In genomic region chr4:65496463-65496834, GRCm38 (mm10) we compare ENCODE assay signal across 9 mouse cellular contexts.
DNase-seq lines count a peak whose midpoint lies in the region; ATAC-seq and TF ChIP-seq lines count a peak whose summit lies in the region.
"Had no signal": no experiment of that assay in that cellular context is flagged by ENCODE, and none has a peak within 500 bp of the region (broad histone marks: within the 10 kb centered on the region; RNA-seq: fewer than 3 reads in every experiment).

No protein-coding gene starts in this region.

- 7% methylated on average over 3 of the region's 3 CpGs for WGBS in forebrain, embryonic 15.5 days
- WGBS in heart, postnatal 0 days, result 6% methylated on average over 3 of the region's 3 CpGs
- 5% methylated on average over 3 of the region's 3 CpGs for WGBS in liver, adult 2 months
- 10% methylated on average over 3 of the region's 3 CpGs for WGBS in neural tube, embryonic 12.5 days

- no peak overlapping the region for H3K9ac ChIP-seq in forebrain, embryonic 15.5 days (replicated peaks)
- H3K9ac ChIP-seq in heart, postnatal 0 days (replicated peaks; ENCODE audit: low read depth, low read length), result no peak overlapping the region
- no peak overlapping the region for H3K9ac ChIP-seq in liver, adult 2 months (ENCODE audit: low read depth, low read length)
- H3K9ac ChIP-seq in neural tube, embryonic 12.5 days, result no peak overlapping the region

- TF ChIP-seq EP300 in heart, postnatal 0 days (IDR thresholded peaks at IDR 0.05; ENCODE audit: low read depth), result no peak

- peak; percentile 94 for TF ChIP-seq CTCF in heart, postnatal 0 days (IDR thresholded peaks at IDR 0.05; ENCODE audit: low read depth)
- TF ChIP-seq CTCF in liver, adult 2 months (IDR thresholded peaks at IDR 0.05; ENCODE audit: low read depth, low read length), result peak; percentile 85

- peaks cover 2% of the 10 kb centered on the region; the same call in 1 of the 2 replicates for H3K4me1 ChIP-seq in forebrain, embryonic 15.5 days
- H3K4me1 ChIP-seq in heart, postnatal 0 days (ENCODE audit: control insufficient read depth, insufficient read depth), result peaks cover 9% of the 10 kb centered on the region
- H3K4me1 ChIP-seq in liver, adult 2 months (ENCODE audit: control insufficient read depth, insufficient read depth, low read length), result no peaks in the 10 kb centered on the region
- H3K4me1 ChIP-seq in neural tube, embryonic 12.5 days, result no peaks in the 10 kb centered on the region

- peak; percentile 81 for DNase-seq in Muller cell, postnatal 12 days (ENCODE audit: inconsistent ontology term)
- DNase-seq in cerebellum, adult 11-12 months, result peak; percentile 89
- DNase-seq in heart, postnatal 0 days (ENCODE audit: low spot score), result peak; percentile 92
- DNase-seq in kidney, postnatal 25 days, result peak; percentile 93 to 94
- peak; percentile 70 for DNase-seq in liver, adult 2 months (ENCODE audit: extremely low read depth, low read depth, low spot score)
- DNase-seq in urinary bladder, adult 2 months (ENCODE audit: low spot score), result peak; percentile 52

- no peak overlapping the region for H3K27ac ChIP-seq in forebrain, embryonic 15.5 days (replicated peaks)
- H3K27ac ChIP-seq in heart, postnatal 0 days (ENCODE audit: low read depth), result no peak overlapping the region
- H3K27ac ChIP-seq in liver, adult 2 months (replicated peaks; ENCODE audit: insufficient read depth, low read depth, low read length), result no peak overlapping the region
- H3K27ac ChIP-seq in neural tube, embryonic 12.5 days, result no peak overlapping the region

- H3K4me2 ChIP-seq in forebrain, embryonic 15.5 days (replicated peaks), result no peak overlapping the region
- H3K4me2 ChIP-seq in heart, postnatal 0 days (ENCODE audit: low read depth, low read length), result no peak overlapping the region
- H3K4me2 ChIP-seq in neural tube, embryonic 12.5 days (replicated peaks), result no peak overlapping the region

- H3K36me3 ChIP-seq in forebrain, embryonic 15.5 days, result no peaks in the 10 kb centered on the region
- H3K36me3 ChIP-seq in heart, postnatal 0 days (replicated peaks; ENCODE audit: control insufficient read depth, insufficient read depth, low read length), result no peaks in the 10 kb centered on the region
- H3K36me3 ChIP-seq in liver, adult 2 months (ENCODE audit: control insufficient read depth, insufficient read depth, low read length), result no peaks in the 10 kb centered on the region
- no peaks in the 10 kb centered on the region for H3K36me3 ChIP-seq in neural tube, embryonic 12.5 days

- TF ChIP-seq POLR2A in liver, adult 2 months (IDR thresholded peaks at IDR 0.05; ENCODE audit: extremely low read depth, insufficient read depth, low read length), result no peak

- H3K9me3 ChIP-seq in forebrain, embryonic 15.5 days, result no peaks in the 10 kb centered on the region
- no peaks in the 10 kb centered on the region for H3K9me3 ChIP-seq in heart, postnatal 0 days (replicated peaks; ENCODE audit: control insufficient read depth, low read length)
- no peaks in the 10 kb centered on the region for H3K9me3 ChIP-seq in neural tube, embryonic 12.5 days

- no peak overlapping the region for H3K4me3 ChIP-seq in forebrain, embryonic 15.5 days
- H3K4me3 ChIP-seq in heart, postnatal 0 days (ENCODE audit: low read depth, low read length), result no peak overlapping the region
- H3K4me3 ChIP-seq in liver, adult 2 months (ENCODE audit: insufficient read depth, low read depth, low read length), result no peak overlapping the region
- H3K4me3 ChIP-seq in neural tube, embryonic 12.5 days, result no peak overlapping the region
- H3K4me3 ChIP-seq: erythroblast, embryonic 14.5 days had no signal

- no peaks in the 10 kb centered on the region for H3K79me2 ChIP-seq in liver, adult 2 months (ENCODE audit: control insufficient read depth, insufficient read depth, low read length)

- peak; percentile 95 for ATAC-seq in forebrain, embryonic 15.5 days (replicated peaks)
- peak; percentile 100 for ATAC-seq in heart, postnatal 0 days (ENCODE audit: insufficient read depth, low read depth)
- ATAC-seq in neural tube, embryonic 12.5 days (ENCODE audit: low FRiP score, low read depth), result peak; percentile 98

- no peaks in the 10 kb centered on the region for H3K27me3 ChIP-seq in forebrain, embryonic 15.5 days
- H3K27me3 ChIP-seq in heart, postnatal 0 days (ENCODE audit: control insufficient read depth, insufficient read depth, low read length), result no peaks in the 10 kb centered on the region
- no peaks in the 10 kb centered on the region for H3K27me3 ChIP-seq in liver, adult 2 months (ENCODE audit: control insufficient read depth, insufficient read depth, low read length)
- H3K27me3 ChIP-seq in neural tube, embryonic 12.5 days (replicated peaks), result no peaks in the 10 kb centered on the region
